Mouse (Mus musculus): ENCODE measurements around the gene Osbpl10.
A peak's percentile ranks its signal among the peaks of the same experiment; 100 is the strongest.

Gene Osbpl10

GRCm38 (mm10) chr9:114982689-114983360, 4.5 kb downstream of the Osbpl10 start, which contains the start of gene Rps27rt:
Rps27rt (minus strand) TSS chr9:114982739.
- no peak for ATAC-seq (ENCODE audit: insufficient number of reproducible peaks, low FRiP score, low TSS enrichment)

GRCm38 (mm10) chr9:114985741-114986140, 7.4 kb downstream of the Osbpl10 start:
- ATAC-seq (ENCODE audit: insufficient number of reproducible peaks, low FRiP score, low TSS enrichment): no peak

- no peak for ATAC-seq (ENCODE audit: insufficient number of reproducible peaks, low FRiP score, low TSS enrichment)
Observed at GRCm38 (mm10) chr9:114986361-114986760, 8.0 kb downstream of the Osbpl10 start.

GRCm38 (mm10) chr9:114988029-114988428, 9.7 kb downstream of the Osbpl10 start:
- no peak for ATAC-seq (ENCODE audit: insufficient number of reproducible peaks, low FRiP score, low TSS enrichment)

GRCm38 (mm10) chr9:114988610-114989327, 10.4 kb downstream of the Osbpl10 start:
- ATAC-seq (ENCODE audit: insufficient number of reproducible peaks, low FRiP score, low TSS enrichment): no peak

GRCm38 (mm10) chr9:114990421-114990820, 12.1 kb downstream of the Osbpl10 start:
- no peak for ATAC-seq (ENCODE audit: insufficient number of reproducible peaks, low FRiP score, low TSS enrichment)

- ATAC-seq (ENCODE audit: insufficient number of reproducible peaks, low FRiP score, low TSS enrichment): no peak
Observed at GRCm38 (mm10) chr9:114992528-114992927, 14.2 kb downstream of the Osbpl10 start.

GRCm38 (mm10) chr9:114995250-114995649, 16.9 kb downstream of the Osbpl10 start:
- ATAC-seq (ENCODE audit: insufficient number of reproducible peaks, low FRiP score, low TSS enrichment): no peak

- no peak for ATAC-seq (ENCODE audit: insufficient number of reproducible peaks, low FRiP score, low TSS enrichment)
Observed at GRCm38 (mm10) chr9:114995716-114996115, 17.3 kb downstream of the Osbpl10 start.

- no peak for ATAC-seq (ENCODE audit: insufficient number of reproducible peaks, low FRiP score, low TSS enrichment)
Observed at GRCm38 (mm10) chr9:114996489-114996888, 18.1 kb downstream of the Osbpl10 start.

GRCm38 (mm10) chr9:114999010-114999770, 20.8 kb downstream of the Osbpl10 start:
- ATAC-seq (ENCODE audit: insufficient number of reproducible peaks, low FRiP score, low TSS enrichment): no peak

- no peak for ATAC-seq (ENCODE audit: insufficient number of reproducible peaks, low FRiP score, low TSS enrichment)
Observed at GRCm38 (mm10) chr9:114999771-115000146, 21.4 kb downstream of the Osbpl10 start.

GRCm38 (mm10) chr9:115005446-115005845, 27.1 kb downstream of the Osbpl10 start:
- ATAC-seq (ENCODE audit: insufficient number of reproducible peaks, low FRiP score, low TSS enrichment): no peak

- no peak for ATAC-seq (ENCODE audit: insufficient number of reproducible peaks, low FRiP score, low TSS enrichment)
Observed at GRCm38 (mm10) chr9:115007776-115008175, 29.4 kb downstream of the Osbpl10 start.

- no peak for ATAC-seq (ENCODE audit: insufficient number of reproducible peaks, low FRiP score, low TSS enrichment)
Observed at GRCm38 (mm10) chr9:115008194-115008593, 29.8 kb downstream of the Osbpl10 start.

GRCm38 (mm10) chr9:115012367-115012766, 34.0 kb downstream of the Osbpl10 start:
- ATAC-seq (ENCODE audit: insufficient number of reproducible peaks, low FRiP score, low TSS enrichment): 0 out of 2 replicates have a peak, but pooled peaks have one; percentile 36

- no peak for ATAC-seq (ENCODE audit: insufficient number of reproducible peaks, low FRiP score, low TSS enrichment)
Observed at GRCm38 (mm10) chr9:115020141-115020540, 41.8 kb downstream of the Osbpl10 start.

- no peak for ATAC-seq (ENCODE audit: insufficient number of reproducible peaks, low FRiP score, low TSS enrichment)
Observed at GRCm38 (mm10) chr9:115021419-115021818, 43.0 kb downstream of the Osbpl10 start.

- ATAC-seq (ENCODE audit: insufficient number of reproducible peaks, low FRiP score, low TSS enrichment): no peak
Observed at GRCm38 (mm10) chr9:115023137-115023536, 44.8 kb downstream of the Osbpl10 start.

GRCm38 (mm10) chr9:115023708-115024383, 45.5 kb downstream of the Osbpl10 start:
- ATAC-seq (ENCODE audit: insufficient number of reproducible peaks, low FRiP score, low TSS enrichment): peak; percentile 77

All from cerebellum, adult (tissue).